Mouse (Mus musculus) T-cell, adult 2 months (primary cell): ENCODE results near the gene Robo3.

ENCODE experiments used
- DNase-seq: peaks from one replicate; pipeline ENCODE4 v3.0.0; 2022; ENCODE audit warnings: low spot score

Gene Robo3

GRCm38 (mm10) chr9:37432720-37433421 is at the start of gene Robo3:
TSS of gene Robo3 (minus strand) at chr9:37433246.
- no peak for DNase-seq

GRCm38 (mm10) chr9:37474923-37475322 is 41.9 kb upstream of the Robo3 start:
- DNase-seq = no peak

- no peak for DNase-seq
These were observed 40.6 kb upstream of the Robo3 start for GRCm38 (mm10) chr9:37473611-37474125.

GRCm38 (mm10) chr9:37462764-37463163 is 29.7 kb upstream of the Robo3 start:
- peak; percentile 43 for DNase-seq

GRCm38 (mm10) chr9:37461571-37461970 is 28.5 kb upstream of the Robo3 start:
- no peak for DNase-seq

- no peak for DNase-seq
These were observed 27.9 kb upstream of the Robo3 start for GRCm38 (mm10) chr9:37460961-37461340.

GRCm38 (mm10) chr9:37460043-37460960 is 27.3 kb upstream of the Robo3 start:
- DNase-seq = no peak

GRCm38 (mm10) chr9:37459665-37460042 is 26.6 kb upstream of the Robo3 start:
- DNase-seq = no peak

- DNase-seq = no peak
These were observed 24.1 kb upstream of the Robo3 start for GRCm38 (mm10) chr9:37457151-37457550.

- DNase-seq = no peak
These were observed 23.4 kb upstream of the Robo3 start for GRCm38 (mm10) chr9:37456481-37456910.

GRCm38 (mm10) chr9:37455868-37456267 is 22.8 kb upstream of the Robo3 start:
- no peak for DNase-seq

GRCm38 (mm10) chr9:37454991-37455390 is 21.9 kb upstream of the Robo3 start:
- no peak for DNase-seq

GRCm38 (mm10) chr9:37454011-37454492 is 21.0 kb upstream of the Robo3 start:
- DNase-seq = no peak

GRCm38 (mm10) chr9:37453328-37453727 is 20.3 kb upstream of the Robo3 start:
- DNase-seq = no peak

- DNase-seq = no peak
These were observed 19.4 kb upstream of the Robo3 start for GRCm38 (mm10) chr9:37452401-37452800.

GRCm38 (mm10) chr9:37437772-37438735 is 5.0 kb upstream of the Robo3 start:
- DNase-seq = no peak

GRCm38 (mm10) chr9:37435616-37436015 is 2.6 kb upstream of the Robo3 start:
- DNase-seq = no peak

GRCm38 (mm10) chr9:37434932-37435331 is 1.9 kb upstream of the Robo3 start:
- DNase-seq = no peak

- no peak for DNase-seq
These were observed 946 bp upstream of the Robo3 start for GRCm38 (mm10) chr9:37433823-37434560.

GRCm38 (mm10) chr9:37432026-37432666 is 900 bp downstream of the Robo3 start:
- DNase-seq = no peak
